ENCODE assay signal across 21 mouse cellular contexts in the genomic region with DNA sequence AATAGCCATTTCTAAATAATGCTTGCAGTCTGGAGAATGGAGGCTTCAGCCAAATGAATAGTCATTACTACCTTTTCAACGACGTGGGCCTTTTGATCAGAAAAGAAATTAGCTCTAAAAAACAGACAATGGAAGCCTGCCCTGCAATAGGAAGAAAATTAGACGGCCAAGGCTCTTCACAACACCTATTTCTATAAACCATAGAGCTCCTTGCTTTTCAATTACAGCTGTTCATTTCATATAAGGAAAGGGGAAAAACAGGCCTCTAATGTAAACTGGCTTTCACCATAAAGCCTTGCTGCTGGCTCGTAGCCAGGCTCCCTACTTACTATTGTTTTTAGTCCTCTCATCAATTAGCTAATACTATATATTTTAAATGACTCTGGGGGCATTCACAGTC. TPM values are rescaled to one million over a fixed set of nuclear protein-coding genes. Genes with fewer than 3 reads are reported as not detected.
"Had no signal": no experiment of that assay in that cellular context is flagged by ENCODE, and none has a peak within 500 bp of the region (broad histone marks: within the 10 kb centered on the region; RNA-seq: fewer than 3 reads in every experiment).

No protein-coding gene starts in this region.

- H3K36me3 ChIP-seq: neural tube, embryonic 13.5 days; neural tube, embryonic 15.5 days; stomach, embryonic 15.5 days had no signal

- H3K4me2 ChIP-seq: stomach, embryonic 15.5 days had no signal

- H3K27ac ChIP-seq: neural tube, embryonic 13.5 days; neural tube, embryonic 15.5 days; stomach, embryonic 15.5 days; stomach, postnatal 0 days had no signal

- H3K9me3 ChIP-seq: neural tube, embryonic 13.5 days; neural tube, embryonic 15.5 days; stomach, embryonic 15.5 days had no signal

- H3K4me1 ChIP-seq: stomach, embryonic 15.5 days had no signal

- H3K9ac ChIP-seq: neural tube, embryonic 13.5 days; neural tube, embryonic 15.5 days; stomach, embryonic 15.5 days had no signal

- H3K4me3 ChIP-seq: neural tube, embryonic 13.5 days; neural tube, embryonic 15.5 days; stomach, embryonic 15.5 days had no signal

- DNase-seq: retina, postnatal 1 day; right cerebral cortex, adult 18-20 months; right cerebral cortex, postnatal 14 days; right cerebral cortex, postnatal 25 days; right cerebral cortex, postnatal 4 days; spleen, adult 18-20 months; thymus, adult 18-20 months; thymus, adult 2 months; thymus, postnatal 14 days; thymus, postnatal 25 days; thymus, postnatal 36 days; thymus, postnatal 4 days had no signal

RNA-seq across cellular contexts. Expression of a gene that starts 6.3 kb away (rescaled TPM):
- polyA plus RNA-seq: small intestine, adult 2 months; stomach, embryonic 14.5 days; stomach, embryonic 15.5 days; stomach, embryonic 16.5 days; thymus, postnatal 0 days; urinary bladder, adult 2 months had no signal
